Mouse (Mus musculus) midbrain, embryonic 11.5 days (tissue): Measurements from ENCODE around the gene Scube3. TPM values are rescaled to one million over a fixed set of nuclear protein-coding genes. Genes with fewer than 3 reads are reported as not detected.

Experiments used
- ATAC-seq: fragments of 200-750 bp; cut with Nextera tagmentation; 2 replicates; pipeline ENCODE4 v1.8.0; 2017; ENCODE audit warnings: moderate TSS enrichment, moderate library complexity; ENCODE audit not compliant: low FRiP score
- DNase-seq: peaks from one replicate; pipeline ENCODE4 v3.0.0; 2015; ENCODE audit warnings: low spot score; ENCODE audit errors: missing footprints
- H3K27ac ChIP-seq: fragments of 300-500 bp; sonication (generic); 2 replicates; pipeline ENCODE4 v1.5.1; 2014; ENCODE audit warnings: low read depth, low read length
- H3K27me3 ChIP-seq: fragments of 300-500 bp; sonication (generic); 2 replicates; pipeline ENCODE4 v1.6.1; 2014; ENCODE audit warnings: mild to moderate bottlenecking, low read length, moderate library complexity, mixed read lengths; ENCODE audit not compliant: control insufficient read depth, insufficient read depth
- H3K36me3 ChIP-seq: fragments of 300-500 bp; sonication (generic); 2 replicates; pipeline ENCODE4 v1.6.1; 2014; ENCODE audit warnings: mild to moderate bottlenecking, low read length, moderate library complexity, mixed read lengths; ENCODE audit not compliant: control insufficient read depth, insufficient read depth
- H3K4me1 ChIP-seq: fragments of 300-500 bp; sonication (generic); 2 replicates; pipeline ENCODE4 v1.6.1; 2014; ENCODE audit warnings: low read length; ENCODE audit not compliant: control insufficient read depth, insufficient read depth
- H3K4me2 ChIP-seq: fragments of 300-500 bp; sonication (generic); 2 replicates; pipeline ENCODE4 v1.6.1; 2014; ENCODE audit warnings: mild to moderate bottlenecking, moderate library complexity
- H3K4me3 ChIP-seq: fragments of 300-500 bp; sonication (generic); 2 replicates; pipeline ENCODE4 v1.5.1; 2014; ENCODE audit warnings: low read depth, low read length
- H3K9ac ChIP-seq: fragments of 300-500 bp; sonication (generic); 2 replicates; pipeline ENCODE4 v1.6.1; 2014; ENCODE audit warnings: low read length
- H3K9me3 ChIP-seq: fragments of 300-500 bp; sonication (generic); 2 replicates; pipeline ENCODE4 v1.6.1; 2016; ENCODE audit warnings: low read length; ENCODE audit not compliant: control insufficient read depth
- WGBS: fragments of 180-500 bp; shearing (Covaris S2); extraction: QIAGEN DNeasy Blood & Tissue Kit; methylation state at CpG from one replicate; pipeline ENCODE4 v1.1.7; 2014; 5-methylcytosine and 5-hydroxymethylcytosine counted together
- polyA plus RNA-seq: library from polyadenylated mRNA; unstranded; fragments of >200 nt; fragmentation: Nextera tagmentation; extraction: Ambion mirVana; gene quantifications from 2 replicates; pipeline ENCODE4 v1.2.1, GENCODE M21; 2014

The Scube3 gene
- polyA plus RNA-seq = 10.1 and 10.2 TPM in 2 replicates

DNA sequence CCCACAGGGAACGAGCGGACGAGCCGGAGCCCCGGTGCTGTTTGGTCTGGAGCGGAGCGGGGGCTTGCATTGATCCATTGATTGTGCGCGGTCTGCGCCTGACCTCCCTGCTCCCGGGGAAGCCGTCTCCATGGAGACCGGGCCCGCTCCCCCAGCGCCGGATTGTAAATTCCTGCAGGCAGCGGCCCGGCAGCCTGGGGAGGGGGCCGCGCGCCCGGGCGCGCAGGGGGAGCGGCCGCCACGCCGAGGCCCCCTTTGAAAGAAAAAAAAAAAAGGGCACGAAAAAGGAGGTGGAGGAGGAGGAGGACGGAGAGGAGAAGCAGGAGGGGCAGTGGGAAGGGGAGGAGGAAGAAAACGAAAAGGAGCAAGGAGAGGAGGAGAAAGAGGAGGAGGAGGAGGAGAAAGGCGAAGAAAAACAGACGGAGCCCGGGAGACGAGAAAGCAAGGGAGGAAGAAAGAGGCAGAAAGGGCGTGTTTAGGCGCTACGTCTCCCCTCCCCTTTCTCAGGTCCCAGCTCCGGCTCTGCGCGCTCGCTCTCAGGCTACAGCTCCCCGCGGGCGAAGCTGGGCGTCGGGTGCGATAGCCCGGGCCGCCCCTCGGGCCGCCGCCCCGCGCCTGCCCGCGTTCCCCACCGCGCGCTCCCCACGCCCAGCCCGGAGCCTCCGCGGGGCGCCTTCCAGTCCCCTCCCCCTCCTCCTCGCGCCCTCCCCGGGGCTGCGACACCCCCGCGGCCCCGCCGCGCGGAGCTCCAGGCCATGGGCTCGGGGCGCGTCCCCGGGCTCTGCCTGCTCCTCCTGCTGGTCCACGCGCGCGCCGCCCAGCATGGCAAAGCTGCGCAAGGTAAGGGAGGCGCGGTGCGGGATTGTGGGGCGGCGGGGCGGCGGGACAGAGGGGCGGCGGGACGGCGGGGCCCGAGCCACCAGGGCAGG is at the start of gene Scube3:
Scube3 (plus strand) TSS at position 371 of the 929 bp plus-strand sequence.
- 0% methylated on average over 57 of the region's 97 CpGs for WGBS
- ATAC-seq (peak; percentile 76), DNase-seq (peak; percentile 98)
- Histone ChIP-seq H3K4me1 (peaks cover 56% of the 10 kb centered on the region), H3K27me3 (no peaks in the 10 kb centered on the region), H3K36me3 (no peaks in the 10 kb centered on the region), H3K4me2 (peak within 1 kb of the TSS; percentile 90), H3K9ac (peak within 1 kb of the TSS; percentile 93), H3K9me3 (no peaks in the 10 kb centered on the region), H3K4me3 (peak within 1 kb of the TSS; percentile 83), H3K27ac (peak within 1 kb of the TSS; percentile 97)

DNA sequence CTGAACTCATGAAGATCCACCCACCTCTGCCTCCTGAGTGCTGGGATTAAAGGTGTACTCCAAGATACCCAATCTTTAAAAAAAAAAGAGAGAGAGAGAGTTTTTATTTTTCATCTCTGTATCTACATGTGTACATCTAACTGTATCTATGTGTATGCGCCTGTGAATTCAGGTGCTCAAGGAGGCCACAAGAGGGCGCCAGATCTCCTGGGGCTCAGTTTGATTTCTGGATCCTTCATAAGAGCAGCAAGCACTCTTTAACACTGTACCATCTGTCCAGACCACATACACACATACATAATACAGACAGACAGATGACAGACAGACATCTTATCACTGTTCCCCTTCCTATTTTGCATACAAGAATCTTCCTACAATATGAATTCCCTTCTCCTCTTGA is 49.6 kb upstream of the Scube3 start:
- Histone ChIP-seq H3K4me1 (peaks cover 7% of the 10 kb centered on the region), H3K9ac (no peak overlapping the region), H3K27me3 (no peaks in the 10 kb centered on the region), H3K4me2 (no peak overlapping the region), H3K27ac (no peak overlapping the region), H3K36me3 (no peaks in the 10 kb centered on the region), H3K9me3 (peaks cover 6% of the 10 kb centered on the region; the same call in 1 of the 2 replicates), H3K4me3 (no peak overlapping the region)
- DNase-seq (no peak), ATAC-seq (no peak)
- WGBS = 91% methylated on average over 2 of the region's 2 CpGs

DNA sequence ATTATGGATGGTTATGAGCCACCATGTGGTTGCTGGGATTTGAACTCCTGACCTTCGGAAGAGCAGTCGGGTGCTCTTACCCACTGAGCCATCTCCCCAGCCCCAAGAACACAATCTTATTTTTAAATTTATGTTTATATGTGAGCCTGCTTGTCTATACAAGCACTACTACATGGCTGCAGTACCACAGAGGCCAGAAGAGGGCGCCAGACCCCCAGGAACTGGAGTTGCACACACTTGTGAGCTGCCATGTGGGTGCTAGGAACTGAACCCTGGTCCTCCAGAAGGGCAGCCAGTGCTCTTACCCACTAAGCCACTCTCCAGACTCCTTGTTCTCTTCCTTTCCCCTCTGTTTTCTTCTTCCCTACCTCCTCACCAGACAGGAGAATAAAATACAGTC is 48.1 kb upstream of the Scube3 start:
- Histone ChIP-seq H3K4me2 (no peak overlapping the region), H3K9ac (no peak overlapping the region), H3K27me3 (no peaks in the 10 kb centered on the region), H3K36me3 (no peaks in the 10 kb centered on the region), H3K9me3 (peaks cover 6% of the 10 kb centered on the region; the same call in 1 of the 2 replicates), H3K4me3 (no peak overlapping the region), H3K27ac (no peak overlapping the region), H3K4me1 (no peaks in the 10 kb centered on the region)
- 80% methylated on average over 3 of the region's 3 CpGs for WGBS
- no peak for DNase-seq
- no peak for ATAC-seq

DNA sequence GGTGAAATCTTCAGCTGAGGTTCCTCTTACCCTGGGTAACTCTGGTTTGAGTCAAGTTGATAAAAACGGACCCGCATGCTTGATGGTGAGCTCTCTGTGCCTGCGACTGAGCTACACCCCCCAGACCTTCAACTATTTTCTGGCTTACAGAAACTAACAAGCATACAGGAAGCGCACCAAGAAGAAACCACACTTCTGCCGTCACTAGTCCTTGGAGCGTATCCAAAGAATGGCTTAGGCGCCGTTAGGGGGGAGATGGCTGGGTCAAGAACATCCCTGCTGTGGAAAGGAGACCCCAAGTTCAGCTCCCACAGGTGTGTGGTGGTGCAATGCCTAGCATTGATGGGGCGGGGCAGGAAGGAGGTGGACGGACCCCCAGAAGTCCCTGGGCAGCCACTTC is 45.5 kb upstream of the Scube3 start:
- Histone ChIP-seq H3K36me3 (no peaks in the 10 kb centered on the region), H3K27me3 (no peaks in the 10 kb centered on the region), H3K4me2 (no peak overlapping the region), H3K4me1 (peaks cover under 1% of the 10 kb centered on the region; the same call in 1 of the 2 replicates), H3K9me3 (peaks cover 6% of the 10 kb centered on the region; the same call in 1 of the 2 replicates), H3K9ac (no peak overlapping the region), H3K4me3 (no peak overlapping the region), H3K27ac (no peak overlapping the region)
- ATAC-seq = no peak
- DNase-seq = no peak
- WGBS = 91% methylated on average over 10 of the region's 10 CpGs

DNA sequence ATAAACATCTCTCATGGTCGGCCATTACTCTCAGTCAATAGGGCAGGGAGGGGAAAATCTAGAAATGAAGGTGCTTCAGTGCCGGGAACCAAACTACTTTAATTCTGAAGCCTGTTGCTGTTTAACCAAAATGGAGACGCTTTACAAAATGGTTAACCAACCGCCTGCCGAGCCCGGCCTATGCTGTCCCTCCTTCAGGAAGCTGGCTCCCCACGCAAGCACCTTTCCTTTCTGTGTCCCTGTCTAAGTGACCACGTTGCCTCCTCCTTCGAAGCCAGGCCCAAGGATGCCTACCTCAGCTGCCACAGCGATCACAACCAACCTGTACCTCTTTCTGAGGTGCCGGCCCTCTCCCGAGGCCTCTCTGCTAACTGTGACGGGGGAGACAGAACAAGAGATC is 44.6 kb upstream of the Scube3 start:
- Histone ChIP-seq H3K4me3 (no peak overlapping the region), H3K27me3 (no peaks in the 10 kb centered on the region), H3K36me3 (no peaks in the 10 kb centered on the region), H3K27ac (no peak overlapping the region), H3K4me1 (peaks cover 5% of the 10 kb centered on the region), H3K9me3 (peaks cover 5% of the 10 kb centered on the region; the same call in 1 of the 2 replicates), H3K9ac (no peak overlapping the region), H3K4me2 (no peak overlapping the region)
- WGBS = 91% methylated on average over 13 of the region's 13 CpGs
- ATAC-seq = no peak
- no peak for DNase-seq

DNA sequence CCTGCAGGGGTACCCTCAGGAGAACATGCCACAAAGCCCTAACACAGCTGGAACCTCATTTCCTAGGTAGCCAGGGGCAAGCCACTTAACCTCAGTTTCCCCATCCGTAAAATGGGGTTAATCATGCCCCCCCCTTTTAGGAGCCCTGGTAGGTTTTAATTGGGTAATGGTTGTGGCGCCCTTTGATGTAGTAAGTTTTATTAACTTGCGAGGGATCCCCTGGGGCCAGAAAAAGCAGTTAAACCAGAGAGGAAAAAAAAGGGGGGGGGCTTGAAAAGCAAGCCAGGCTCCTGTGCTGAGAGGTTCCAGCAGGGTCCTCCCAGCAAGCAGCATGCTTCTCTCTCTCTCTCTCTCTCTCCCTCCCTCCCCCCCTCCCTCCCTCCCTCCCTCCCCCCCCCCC is 42.9 kb upstream of the Scube3 start:
- no peaks in the 10 kb centered on the region for H3K36me3 ChIP-seq
- H3K4me3 ChIP-seq = no peak overlapping the region
- no peaks in the 10 kb centered on the region for H3K9me3 ChIP-seq
- no peak for ATAC-seq
- H3K27me3 ChIP-seq = no peaks in the 10 kb centered on the region
- no peak for DNase-seq
- H3K4me2 ChIP-seq = no peak overlapping the region
- peaks cover 5% of the 10 kb centered on the region for H3K4me1 ChIP-seq
- H3K27ac ChIP-seq = no peak overlapping the region
- 56% methylated on average over 3 of the region's 3 CpGs for WGBS
- H3K9ac ChIP-seq = no peak overlapping the region

DNA sequence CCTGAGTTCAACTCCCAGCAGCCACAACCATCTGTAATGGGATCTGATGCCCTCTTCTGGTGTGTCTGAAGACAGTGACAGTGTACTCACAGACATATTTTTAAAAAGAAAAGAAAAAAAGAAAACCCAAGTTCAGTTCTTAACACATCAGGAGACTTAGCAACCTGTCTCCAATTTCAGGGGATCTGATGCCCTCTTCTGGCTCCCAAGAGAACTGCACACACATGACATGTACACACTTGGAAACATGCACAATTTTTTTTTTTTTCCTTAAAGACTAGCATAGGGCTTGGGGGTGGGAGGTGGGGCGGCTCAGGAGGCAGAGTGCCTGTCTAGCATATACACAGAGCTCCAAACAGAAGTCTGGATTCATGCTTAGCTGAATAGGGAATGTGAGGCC is 41.3 kb upstream of the Scube3 start:
- DNase-seq (no peak), ATAC-seq (no peak)
- Histone ChIP-seq H3K36me3 (no peaks in the 10 kb centered on the region), H3K9me3 (no peaks in the 10 kb centered on the region), H3K9ac (no peak overlapping the region), H3K27me3 (no peaks in the 10 kb centered on the region), H3K4me2 (no peak overlapping the region), H3K27ac (no peak overlapping the region), H3K4me3 (no peak overlapping the region), H3K4me1 (peaks cover 5% of the 10 kb centered on the region)
- WGBS = 88% methylated on average over 1 of the region's 1 CpGs

DNA sequence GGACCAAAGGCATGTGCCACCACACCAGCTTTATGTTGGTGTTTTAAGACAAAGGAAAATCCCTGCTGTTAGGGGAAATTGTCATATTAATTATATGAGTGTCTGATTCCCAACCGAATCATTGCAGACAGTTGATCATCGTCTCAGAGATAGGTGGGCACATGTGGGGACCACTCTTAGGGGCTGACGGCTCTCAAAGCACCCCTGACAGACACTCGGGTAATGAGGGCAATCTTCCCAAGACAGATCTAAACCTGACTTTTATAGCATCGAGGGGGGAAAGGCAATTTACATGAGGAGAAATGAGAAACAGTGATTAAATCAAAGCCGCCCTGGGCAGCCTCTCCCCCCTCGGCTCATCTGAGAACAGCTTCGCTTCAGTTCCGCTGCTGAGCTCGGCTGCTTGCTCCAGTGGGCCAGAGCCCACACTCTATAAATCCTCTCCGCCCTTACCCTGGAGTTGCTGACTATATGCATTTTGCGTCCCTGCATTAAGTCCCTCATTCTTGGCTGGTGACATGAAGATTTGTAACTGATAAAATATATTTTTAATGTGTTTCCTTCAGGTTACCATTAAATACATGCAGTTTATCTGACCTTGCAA is 40.6 kb upstream of the Scube3 start:
- H3K9ac ChIP-seq = no peak overlapping the region
- peaks cover 5% of the 10 kb centered on the region for H3K4me1 ChIP-seq
- H3K27ac ChIP-seq = no peak overlapping the region
- DNase-seq (no peak), ATAC-seq (no peak)
- no peaks in the 10 kb centered on the region for H3K36me3 ChIP-seq
- H3K4me3 ChIP-seq = no peak overlapping the region
- no peaks in the 10 kb centered on the region for H3K9me3 ChIP-seq
- no peaks in the 10 kb centered on the region for H3K27me3 ChIP-seq
- 44% methylated on average over 12 of the region's 12 CpGs for WGBS
- no peak overlapping the region for H3K4me2 ChIP-seq

DNA sequence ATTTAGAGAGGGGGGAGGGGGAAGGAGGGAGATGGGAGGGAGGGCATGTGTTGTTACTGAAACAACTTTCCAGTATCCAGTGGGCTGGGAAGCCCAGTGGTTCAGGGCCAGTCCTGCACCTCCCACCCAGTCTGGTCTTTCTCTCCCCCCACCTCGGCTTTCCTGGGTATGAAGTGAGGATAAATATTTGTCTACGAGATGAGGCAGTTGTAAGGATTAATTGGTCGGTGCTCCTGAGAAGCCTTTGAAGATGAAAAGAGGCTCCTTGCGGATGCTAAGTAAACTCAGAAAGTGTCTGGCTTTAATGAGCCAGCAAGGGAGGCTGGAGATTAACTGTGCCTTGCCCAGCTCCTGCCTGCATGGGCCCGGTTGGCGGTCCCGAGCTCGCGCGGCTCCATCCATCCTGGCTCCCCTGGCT is 40.0 kb upstream of the Scube3 start:
- Histone ChIP-seq H3K27me3 (no peaks in the 10 kb centered on the region), H3K4me3 (no peak overlapping the region), H3K27ac (no peak overlapping the region), H3K9me3 (no peaks in the 10 kb centered on the region), H3K36me3 (no peaks in the 10 kb centered on the region), H3K4me2 (no peak overlapping the region), H3K9ac (no peak overlapping the region), H3K4me1 (peaks cover 8% of the 10 kb centered on the region)
- WGBS = 11% methylated on average over 10 of the region's 10 CpGs
- ATAC-seq (peak; percentile 54; the same call in 1 of the 2 replicates), DNase-seq (no peak)
